Mouse (Mus musculus) heart, adult 9 months (tissue): Measurements from ENCODE around the gene Tcfl5.
A peak's percentile ranks its signal among the peaks of the same experiment; 100 is the strongest.

Source experiments
- DNase-seq, 2 experiments: peaks; one replicate each; pipeline ENCODE4 v3.0.0; 2022; ENCODE audit warnings: low spot score in 2 of 2

Tcfl5 gene

GRCm38 (mm10) chr2:180642555-180643260 is at the start of gene Tcfl5:
Tcfl5 (minus strand) TSS chr2:180642708.
- DNase-seq, result no peak

GRCm38 (mm10) chr2:180689841-180690240 is 47.3 kb upstream of the Tcfl5 start:
- DNase-seq, result no peak

DNA sequence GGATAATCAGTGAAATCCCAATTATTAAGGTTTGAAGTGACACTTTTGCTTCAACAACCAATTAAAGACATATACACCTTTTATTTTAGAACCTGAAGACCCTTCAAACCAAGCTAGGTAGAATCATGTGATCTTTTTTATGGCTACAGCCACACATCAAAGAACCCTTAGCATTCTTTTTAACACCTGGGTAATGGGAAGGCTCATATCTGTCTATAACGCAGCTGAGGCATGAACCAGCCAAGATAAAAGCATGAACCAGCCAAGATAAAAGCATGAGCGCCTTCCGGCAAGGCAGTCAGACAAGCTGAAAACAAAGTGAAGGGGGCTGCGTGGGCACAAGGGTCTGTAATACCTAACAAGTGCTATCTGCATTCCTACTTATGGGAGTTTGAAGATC is 41.5 kb upstream of the Tcfl5 start:
- DNase-seq, result no peak

DNA sequence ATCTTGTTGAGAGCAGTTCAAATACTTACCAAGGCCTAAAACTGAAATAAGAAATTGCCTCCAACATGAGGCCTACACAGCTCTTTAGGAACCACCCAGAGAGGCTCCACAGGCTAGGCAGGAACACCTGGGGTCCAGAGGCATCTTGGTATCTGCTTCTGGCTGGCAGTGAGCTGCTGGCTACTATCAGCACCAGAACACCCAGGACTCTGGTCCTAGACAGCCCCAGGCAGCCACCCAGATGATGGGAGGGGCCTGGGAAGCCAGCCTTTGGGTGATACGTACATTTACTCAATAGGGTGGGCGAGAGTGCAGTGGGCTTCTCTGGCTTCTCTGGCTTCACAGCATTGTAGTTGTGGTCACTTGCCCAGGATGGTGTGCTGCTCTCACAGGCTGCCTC is 41.0 kb upstream of the Tcfl5 start:
- no peak for DNase-seq

- DNase-seq, result no peak
Measured at GRCm38 (mm10) chr2:180681225-180681624, 38.7 kb upstream of the Tcfl5 start.

DNA sequence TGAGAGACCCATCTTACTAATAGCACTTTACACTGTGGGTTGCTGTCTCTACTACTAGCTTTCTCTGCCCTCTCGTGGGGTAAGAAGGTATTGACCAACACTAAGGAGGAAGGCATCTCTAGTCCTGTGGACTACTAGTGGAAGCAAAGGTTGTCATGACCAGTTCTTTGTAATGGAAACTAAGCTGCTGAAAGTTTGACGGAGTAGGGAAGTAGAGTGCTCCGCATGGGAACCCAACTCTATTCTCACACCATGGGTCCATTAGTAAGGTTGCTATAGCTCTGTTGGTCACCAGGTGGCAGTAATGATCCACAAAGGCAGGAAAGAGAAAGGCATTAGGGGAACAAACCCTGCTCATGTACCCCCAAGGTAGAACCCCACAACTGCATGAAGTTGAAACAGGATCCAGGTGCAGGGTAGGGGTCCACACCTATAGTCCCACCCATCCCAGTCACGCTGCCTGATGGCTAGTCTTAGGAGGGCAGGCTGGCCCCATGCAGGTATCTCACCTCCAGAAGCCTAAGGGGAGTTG is 36.2 kb upstream of the Tcfl5 start:
- DNase-seq, result peak; percentile 58 to 71

GRCm38 (mm10) chr2:180676706-180677105 is 34.2 kb upstream of the Tcfl5 start:
- DNase-seq, result no peak

DNA sequence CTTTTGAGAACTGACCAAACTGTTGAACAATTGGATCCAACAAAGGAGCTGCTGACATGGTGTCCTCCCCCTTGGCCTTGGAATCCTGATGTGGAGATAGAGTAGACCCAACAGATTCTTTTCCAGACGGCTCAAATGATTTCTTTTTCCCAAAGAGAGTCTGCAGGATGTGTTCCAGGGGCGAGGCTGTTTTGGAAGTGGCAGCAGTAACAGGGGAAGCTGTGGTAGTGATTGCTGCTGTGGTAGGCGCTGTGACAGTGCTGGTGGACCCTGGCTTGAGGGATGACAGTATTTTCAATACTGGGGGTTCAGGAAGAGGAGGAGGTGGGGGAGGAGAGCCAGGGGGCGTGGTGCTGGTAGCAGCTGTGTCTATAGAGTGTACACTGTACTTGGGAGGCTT is 19.5 kb upstream of the Tcfl5 start:
- DNase-seq, result no peak

- no peak for DNase-seq
Measured at GRCm38 (mm10) chr2:180660521-180660920, 18.0 kb upstream of the Tcfl5 start.

DNA sequence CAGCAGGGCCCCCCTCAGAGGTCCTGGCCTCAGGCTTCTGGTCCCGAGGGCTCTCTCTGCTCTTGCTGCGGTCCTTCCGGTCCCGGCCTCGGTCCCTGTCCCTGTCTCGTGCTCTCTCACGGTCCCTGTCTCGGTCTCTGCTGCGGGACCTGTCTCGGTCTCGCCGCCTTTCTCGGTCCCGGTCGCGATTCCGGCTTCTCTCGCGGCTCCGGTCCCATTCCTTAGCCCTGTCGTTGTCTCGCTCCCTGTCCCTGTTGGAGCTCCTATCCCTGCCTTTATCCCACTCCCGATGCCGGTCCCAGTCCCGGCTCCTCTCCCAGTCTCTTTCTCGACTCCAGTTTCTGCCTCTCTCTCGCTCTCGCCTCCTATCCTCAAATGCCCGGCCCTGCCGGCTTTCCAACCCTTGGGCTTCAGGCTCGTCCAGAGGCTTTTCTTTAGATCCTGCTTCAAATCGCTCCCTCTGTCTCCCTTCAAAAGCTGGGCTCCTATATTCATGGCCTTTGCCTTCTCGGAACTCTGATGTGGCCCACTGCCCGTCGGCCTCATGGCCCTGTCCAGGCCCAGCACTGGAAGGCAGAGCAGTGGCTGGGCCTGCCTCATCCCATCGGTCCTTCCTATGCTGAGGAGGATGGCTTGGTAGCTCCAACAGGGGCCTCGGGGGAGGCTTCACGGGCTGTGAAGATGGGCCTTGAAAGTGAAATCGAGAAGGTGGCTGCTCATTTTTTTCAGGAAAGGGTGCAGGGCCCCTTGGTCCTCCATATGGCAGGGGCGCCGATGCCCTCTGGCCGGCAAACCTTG is 17.0 kb upstream of the Tcfl5 start:
- DNase-seq, result no peak

DNA sequence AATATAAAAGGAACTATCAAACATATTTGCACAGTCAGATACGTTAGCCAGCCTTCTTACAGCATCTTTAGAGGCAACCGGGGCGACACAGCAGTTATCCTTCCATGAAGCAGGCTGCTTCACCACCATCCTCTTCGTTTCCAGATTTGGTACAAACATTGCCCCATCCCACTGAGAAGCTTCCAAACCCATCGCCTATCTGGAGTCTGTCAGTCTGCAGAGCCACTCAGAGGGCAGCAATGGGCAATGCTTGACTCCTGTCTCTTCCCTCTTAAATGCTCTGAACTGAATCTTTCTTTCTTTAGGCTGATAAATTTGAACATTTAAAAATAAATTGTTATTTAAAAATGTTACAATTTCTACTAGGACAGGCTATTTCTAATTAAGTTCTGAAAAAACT is 15.9 kb upstream of the Tcfl5 start:
- DNase-seq, result no peak

DNA sequence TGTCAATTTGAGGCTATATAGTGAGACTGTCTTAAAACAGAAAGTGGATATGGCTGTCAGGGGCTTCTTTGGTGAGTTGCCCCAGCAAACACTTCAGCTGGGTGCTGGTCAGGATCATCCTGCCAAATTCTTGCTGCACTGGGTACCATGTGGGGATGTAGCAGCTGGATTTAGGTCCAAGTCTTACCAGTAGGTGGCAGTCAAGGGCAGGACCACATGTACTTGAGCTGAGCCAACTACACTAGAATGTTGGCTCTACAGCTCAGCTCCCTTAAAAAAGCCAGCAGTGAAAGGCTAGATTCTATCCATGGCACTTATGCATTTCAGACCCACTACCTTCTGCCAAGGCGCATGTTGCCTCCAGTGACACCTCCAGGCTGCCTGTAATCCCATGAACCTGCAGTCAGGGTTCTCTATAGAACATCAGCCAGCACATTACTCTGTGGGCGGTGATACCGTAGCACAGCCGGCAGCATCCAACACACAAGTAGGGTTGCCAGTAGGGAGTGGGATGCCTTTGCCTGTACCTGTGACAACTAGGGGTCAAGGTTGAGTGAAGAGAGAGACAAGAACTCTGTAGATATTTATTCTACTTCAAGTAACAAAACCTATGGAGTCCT is 15.0 kb upstream of the Tcfl5 start:
- DNase-seq, result peak; percentile 59 to 66

DNA sequence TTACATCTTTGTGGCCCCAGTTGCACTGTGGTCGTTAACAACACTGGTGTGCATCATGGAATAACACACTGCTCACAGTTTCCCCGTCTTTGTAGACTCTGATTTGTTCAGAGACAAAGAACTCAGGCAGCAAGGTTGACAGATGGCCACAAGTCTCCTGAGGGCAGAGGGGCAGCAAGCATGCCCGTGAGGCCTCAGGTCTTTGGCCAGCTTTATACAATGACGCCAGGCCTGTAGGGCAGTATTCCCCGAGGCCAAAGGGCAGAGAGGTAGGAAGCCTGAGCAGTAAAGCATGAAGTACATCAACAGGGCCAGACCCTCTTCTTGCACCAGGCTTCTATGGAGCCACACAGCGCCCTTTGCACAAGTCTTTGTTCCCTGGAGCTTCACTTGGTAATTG is 12.6 kb upstream of the Tcfl5 start:
- no peak for DNase-seq

GRCm38 (mm10) chr2:180654666-180655065 is 12.2 kb upstream of the Tcfl5 start:
- DNase-seq, result no peak

DNA sequence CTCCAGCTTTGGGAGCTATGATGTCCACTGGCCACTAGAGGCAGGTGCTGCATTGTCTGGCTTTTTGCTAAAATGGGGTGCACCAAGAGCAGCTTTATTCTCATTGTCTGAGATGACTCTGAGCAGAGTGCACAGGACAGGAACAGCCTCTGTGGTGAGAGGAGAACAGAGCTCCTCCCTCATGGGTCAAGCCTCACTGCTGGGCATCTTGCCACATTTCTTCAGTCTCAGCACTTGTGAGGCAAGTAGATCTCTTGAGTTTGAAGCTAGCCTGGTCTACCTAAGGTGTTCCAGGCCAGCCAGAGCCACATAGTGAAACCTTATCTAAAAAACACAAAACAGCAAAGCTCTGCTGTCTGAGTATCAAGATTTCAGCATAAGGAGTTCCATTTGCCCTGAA is 4.3 kb upstream of the Tcfl5 start:
- DNase-seq, result no peak

DNA sequence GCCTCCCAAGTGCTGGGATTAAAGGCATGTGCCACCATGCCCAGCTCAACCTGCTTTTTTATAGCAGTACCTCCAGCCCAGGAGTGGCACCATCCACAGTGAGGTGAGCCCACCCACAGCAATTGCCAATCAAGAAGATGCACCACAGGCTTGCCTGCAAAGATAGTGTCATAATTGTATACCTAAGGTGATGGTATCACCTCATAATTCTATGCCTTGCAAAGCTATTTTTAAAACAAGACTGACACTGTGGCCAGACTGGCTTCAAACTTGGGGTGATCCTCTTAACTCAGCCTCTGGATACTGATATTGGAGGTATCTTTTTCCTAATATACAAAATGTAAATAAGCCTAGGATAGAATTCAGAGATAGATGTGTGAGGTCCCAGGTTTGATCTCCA is 1.1 kb upstream of the Tcfl5 start:
- DNase-seq, result no peak

DNA sequence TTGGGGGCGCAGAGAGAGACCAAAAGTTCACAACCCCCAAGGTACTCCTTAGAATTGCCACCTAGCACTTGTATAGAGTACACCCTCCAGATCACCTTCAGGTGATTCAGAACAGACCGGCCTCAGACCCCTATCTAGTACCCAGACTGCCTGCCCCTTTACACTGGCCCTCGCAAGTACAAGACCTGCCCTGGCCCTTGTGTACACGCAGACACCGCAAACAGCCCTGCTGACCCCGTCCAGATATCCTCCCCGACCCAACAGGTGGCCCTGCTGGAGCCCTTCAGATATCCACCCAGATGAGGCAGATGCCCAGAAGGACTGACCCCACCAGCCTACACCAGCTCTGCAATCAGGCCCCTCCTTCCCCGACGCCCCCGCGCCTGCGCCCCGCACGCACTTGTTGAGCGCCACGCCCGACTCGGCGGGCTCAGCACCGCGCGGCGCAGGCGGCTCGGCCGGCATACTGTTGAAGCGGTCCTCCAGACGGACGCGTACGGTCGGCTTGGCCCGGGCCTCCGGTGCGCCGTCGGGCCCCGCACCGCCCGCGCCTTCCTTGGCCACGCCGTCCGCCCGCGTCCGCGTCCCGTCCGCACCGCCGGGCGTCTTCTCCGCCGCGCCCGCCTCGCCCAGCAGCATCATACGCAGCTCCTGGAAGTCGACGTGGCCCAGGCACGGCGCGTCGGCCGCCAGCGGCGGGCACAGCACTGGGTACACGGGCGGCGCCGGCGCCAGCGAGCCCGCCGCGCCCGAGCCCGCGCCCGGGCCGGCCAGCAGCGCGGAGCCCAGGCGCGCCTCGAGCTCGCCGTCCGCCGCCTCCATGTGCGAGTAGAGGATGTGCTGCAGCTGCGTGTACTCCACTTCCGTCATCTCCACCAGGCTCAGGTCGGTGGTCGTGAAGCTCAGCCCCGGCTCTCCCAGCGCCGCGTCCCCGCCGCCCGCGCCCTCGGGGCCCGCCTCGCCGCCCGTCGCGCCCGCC is 643 bp downstream of the Tcfl5 start:
- no peak for DNase-seq

- DNase-seq, result no peak
Measured at GRCm38 (mm10) chr2:180611882-180612281, 30.6 kb downstream of the Tcfl5 start.

DNA sequence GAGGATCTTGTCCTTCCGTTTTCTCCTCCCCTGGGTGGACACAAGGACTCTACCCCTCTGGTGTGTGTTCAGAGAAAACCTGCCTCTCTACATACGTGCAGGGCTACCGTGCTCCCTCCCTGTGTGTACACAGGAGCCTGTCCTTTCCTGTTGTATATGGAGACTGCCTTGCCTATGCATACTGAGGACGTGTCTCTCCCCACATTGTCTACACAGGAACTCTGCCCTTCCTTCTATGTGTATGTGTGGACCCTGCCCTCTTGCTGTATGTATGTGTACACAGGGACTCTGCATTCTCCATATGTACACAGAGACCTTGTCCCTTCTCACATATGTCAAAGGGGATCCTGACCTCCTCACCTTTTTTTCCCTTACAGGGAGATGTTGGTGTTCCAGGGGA is 32.2 kb downstream of the Tcfl5 start:
- no peak for DNase-seq

DNA sequence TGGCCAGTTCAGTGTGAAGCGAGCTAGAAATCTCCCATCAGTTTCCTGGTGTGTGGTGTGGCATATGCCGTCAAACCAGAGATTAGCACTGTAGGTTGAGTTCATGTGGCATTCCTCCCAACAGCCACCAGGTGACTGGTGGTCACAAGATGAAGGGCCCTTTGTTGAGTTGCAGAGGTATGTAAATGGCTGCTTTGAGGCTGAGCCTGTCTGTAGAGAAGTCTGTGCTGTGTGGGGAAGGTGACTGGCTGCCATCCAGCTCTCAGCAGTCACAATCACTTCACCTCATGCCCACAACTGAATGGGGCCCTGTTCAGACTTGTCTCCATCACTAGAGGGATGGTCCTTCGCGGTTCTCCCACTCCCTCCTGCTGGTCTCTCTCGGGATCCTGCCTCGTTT is 37.7 kb downstream of the Tcfl5 start:
- no peak for DNase-seq

- no peak for DNase-seq
Measured at GRCm38 (mm10) chr2:180600569-180601021, 41.9 kb downstream of the Tcfl5 start.
